Mouse (Mus musculus): Measurements from ENCODE around the gene Phactr1. TPM values are rescaled to one million over a fixed set of nuclear protein-coding genes. Genes with fewer than 3 reads are reported as not detected.

The Phactr1 gene
- polyA plus RNA-seq, 1 experiment = not detected

GRCm38 (mm10) chr13:42872125-42872524 is 191.7 kb downstream of the Phactr1 start:
- Histone ChIP-seq H3K27me3 (ENCODE audit: control insufficient read depth) (peaks cover 4% of the 10 kb centered on the region; the same call in 1 of the 2 replicates), H3K36me3 (ENCODE audit: control insufficient read depth) (no peaks in the 10 kb centered on the region), H3K9me3 (ENCODE audit: control insufficient read depth, low read length) (no peaks in the 10 kb centered on the region; the same call in 1 of the 2 replicates), H3K4me1 (ENCODE audit: control insufficient read depth) (no peaks in the 10 kb centered on the region), H3K4me3 (replicated peaks) (no peak overlapping the region)
- TF ChIP-seq GATA1 (IDR thresholded peaks at IDR 0.05; ENCODE audit: low read length) = no peak
- no peak for TF ChIP-seq TAL1 (IDR thresholded peaks at IDR 0.05; ENCODE audit: low read length)

GRCm38 (mm10) chr13:42878346-42878745 is 197.9 kb downstream of the Phactr1 start:
- Histone ChIP-seq H3K27me3 (ENCODE audit: control insufficient read depth) (no peaks in the 10 kb centered on the region), H3K36me3 (ENCODE audit: control insufficient read depth) (no peaks in the 10 kb centered on the region), H3K4me1 (ENCODE audit: control insufficient read depth) (no peaks in the 10 kb centered on the region), H3K9me3 (ENCODE audit: control insufficient read depth, low read length) (no peaks in the 10 kb centered on the region; the same call in 1 of the 2 replicates), H3K4me3 (replicated peaks) (no peak overlapping the region)
- no peak for TF ChIP-seq TAL1 (IDR thresholded peaks at IDR 0.05; ENCODE audit: low read length)
- TF ChIP-seq GATA1 (IDR thresholded peaks at IDR 0.05; ENCODE audit: low read length) = no peak

GRCm38 (mm10) chr13:42884033-42884724 is 203.8 kb downstream of the Phactr1 start:
- no peaks in the 10 kb centered on the region for H3K4me1 ChIP-seq (ENCODE audit: control insufficient read depth)
- H3K4me3 ChIP-seq (replicated peaks) = no peak overlapping the region
- H3K27me3 ChIP-seq (ENCODE audit: control insufficient read depth) = no peaks in the 10 kb centered on the region
- TF ChIP-seq TAL1 (IDR thresholded peaks at IDR 0.05; ENCODE audit: low read length) (no peak), GATA1 (IDR thresholded peaks at IDR 0.05; ENCODE audit: low read length) (no peak)
- no peaks in the 10 kb centered on the region for H3K9me3 ChIP-seq (ENCODE audit: control insufficient read depth, low read length)
- no peaks in the 10 kb centered on the region for H3K36me3 ChIP-seq (ENCODE audit: control insufficient read depth)

- no peak overlapping the region for H3K4me3 ChIP-seq (replicated peaks)
- TF ChIP-seq TAL1 (IDR thresholded peaks at IDR 0.05; ENCODE audit: low read length) (no peak), GATA1 (IDR thresholded peaks at IDR 0.05; ENCODE audit: low read length) (no peak)
- H3K27me3 ChIP-seq (ENCODE audit: control insufficient read depth) = no peaks in the 10 kb centered on the region
- no peaks in the 10 kb centered on the region for H3K9me3 ChIP-seq (ENCODE audit: control insufficient read depth, low read length)
- H3K4me1 ChIP-seq (ENCODE audit: control insufficient read depth) = no peaks in the 10 kb centered on the region
- no peaks in the 10 kb centered on the region for H3K36me3 ChIP-seq (ENCODE audit: control insufficient read depth)
These were observed 204.3 kb downstream of the Phactr1 start for GRCm38 (mm10) chr13:42884725-42885115.

- H3K4me1 ChIP-seq (ENCODE audit: control insufficient read depth) = no peaks in the 10 kb centered on the region
- TF ChIP-seq TAL1 (IDR thresholded peaks at IDR 0.05; ENCODE audit: low read length) (no peak), GATA1 (IDR thresholded peaks at IDR 0.05; ENCODE audit: low read length) (no peak)
These were observed 207.3 kb downstream of the Phactr1 start for GRCm38 (mm10) chr13:42887701-42888100.

GRCm38 (mm10) chr13:42889516-42890474 is 209.4 kb downstream of the Phactr1 start:
- Histone ChIP-seq H3K9me3 (ENCODE audit: control insufficient read depth, low read length) (peaks cover 9% of the 10 kb centered on the region), H3K4me1 (ENCODE audit: control insufficient read depth) (no peaks in the 10 kb centered on the region), H3K36me3 (ENCODE audit: control insufficient read depth) (no peaks in the 10 kb centered on the region), H3K4me3 (replicated peaks) (no peak overlapping the region), H3K27me3 (ENCODE audit: control insufficient read depth) (no peaks in the 10 kb centered on the region)
- TF ChIP-seq GATA1 (IDR thresholded peaks at IDR 0.05; ENCODE audit: low read length) (no peak), TAL1 (IDR thresholded peaks at IDR 0.05; ENCODE audit: low read length) (no peak)

More at GRCm38 (mm10) chr13:42887701-42888100, 207.3 kb downstream of the Phactr1 start:
- Histone ChIP-seq H3K9me3 (ENCODE audit: control insufficient read depth, low read length) (no peaks in the 10 kb centered on the region), H3K4me3 (replicated peaks) (no peak overlapping the region), H3K36me3 (ENCODE audit: control insufficient read depth) (no peaks in the 10 kb centered on the region), H3K27me3 (ENCODE audit: control insufficient read depth) (no peaks in the 10 kb centered on the region)

- TF ChIP-seq GATA1 (IDR thresholded peaks at IDR 0.05; ENCODE audit: low read length) = no peak
- TF ChIP-seq TAL1 (IDR thresholded peaks at IDR 0.05; ENCODE audit: low read length) = no peak
- Histone ChIP-seq H3K9me3 (ENCODE audit: control insufficient read depth, low read length) (peaks cover 16% of the 10 kb centered on the region), H3K4me3 (replicated peaks) (no peak overlapping the region), H3K36me3 (ENCODE audit: control insufficient read depth) (no peaks in the 10 kb centered on the region), H3K4me1 (ENCODE audit: control insufficient read depth) (no peaks in the 10 kb centered on the region), H3K27me3 (ENCODE audit: control insufficient read depth) (no peaks in the 10 kb centered on the region)
These were observed 210.2 kb downstream of the Phactr1 start for GRCm38 (mm10) chr13:42890651-42891050.

GRCm38 (mm10) chr13:42894016-42894415 is 213.6 kb downstream of the Phactr1 start:
- TF ChIP-seq TAL1 (IDR thresholded peaks at IDR 0.05; ENCODE audit: low read length) = no peak
- TF ChIP-seq GATA1 (IDR thresholded peaks at IDR 0.05; ENCODE audit: low read length) = no peak
- Histone ChIP-seq H3K4me1 (ENCODE audit: control insufficient read depth) (no peaks in the 10 kb centered on the region), H3K4me3 (replicated peaks) (no peak overlapping the region), H3K9me3 (ENCODE audit: control insufficient read depth, low read length) (peaks cover 16% of the 10 kb centered on the region), H3K27me3 (ENCODE audit: control insufficient read depth) (no peaks in the 10 kb centered on the region), H3K36me3 (ENCODE audit: control insufficient read depth) (no peaks in the 10 kb centered on the region)

GRCm38 (mm10) chr13:42894598-42894997 is 214.2 kb downstream of the Phactr1 start:
- no peaks in the 10 kb centered on the region for H3K27me3 ChIP-seq (ENCODE audit: control insufficient read depth)
- no peaks in the 10 kb centered on the region for H3K36me3 ChIP-seq (ENCODE audit: control insufficient read depth)
- no peak for TF ChIP-seq GATA1 (IDR thresholded peaks at IDR 0.05; ENCODE audit: low read length)
- no peak for TF ChIP-seq TAL1 (IDR thresholded peaks at IDR 0.05; ENCODE audit: low read length)
- H3K4me1 ChIP-seq (ENCODE audit: control insufficient read depth) = no peaks in the 10 kb centered on the region
- no peak overlapping the region for H3K4me3 ChIP-seq (replicated peaks)
- peaks cover 16% of the 10 kb centered on the region for H3K9me3 ChIP-seq (ENCODE audit: control insufficient read depth, low read length)

Measured in erythroblast, embryonic 14.5 days (primary cell).